Mouse (Mus musculus) layer of hippocampus, postnatal 14 days (tissue): Measurements from ENCODE around the gene Ackr4. TPM values are rescaled to one million over a fixed set of nuclear protein-coding genes. Genes with fewer than 3 reads are reported as not detected.

Source experiments
- DNase-seq, 2 experiments: peaks; one replicate each; pipeline ENCODE4 v3.0.0; 2021 to 2022; ENCODE audit warnings: low spot score in 2 of 2, mixed read lengths in 1 of 2
- total RNA-seq, 2 experiments: library from RNA; stranded (reverse); gene quantifications; 2 replicates each; pipeline ENCODE4 v1.2.3; 2021

The Ackr4 gene
- total RNA-seq, 2 experiments from 2014 or later: 0.29 to 0.46 TPM

DNA sequence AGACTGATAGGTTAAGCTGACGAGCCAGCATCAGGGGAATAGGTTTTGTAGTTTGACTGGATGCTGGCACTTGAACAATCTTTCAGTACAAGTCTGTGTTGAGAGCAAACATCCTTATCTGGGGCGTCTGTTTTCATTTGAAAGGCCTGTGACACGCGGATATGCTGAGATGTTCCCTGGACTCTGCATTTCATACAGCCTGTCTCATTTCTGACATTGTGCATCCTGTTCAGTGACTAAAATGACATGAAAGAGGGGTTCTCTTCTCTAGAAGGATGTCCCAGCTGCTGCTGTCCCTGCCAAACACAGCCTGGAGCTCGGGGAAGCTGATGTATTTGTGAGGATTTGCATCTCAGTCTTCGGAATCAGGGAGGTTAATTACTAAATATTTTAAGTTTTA, 19.3 kb downstream of the Ackr4 start:
- DNase-seq: no peak

DNA sequence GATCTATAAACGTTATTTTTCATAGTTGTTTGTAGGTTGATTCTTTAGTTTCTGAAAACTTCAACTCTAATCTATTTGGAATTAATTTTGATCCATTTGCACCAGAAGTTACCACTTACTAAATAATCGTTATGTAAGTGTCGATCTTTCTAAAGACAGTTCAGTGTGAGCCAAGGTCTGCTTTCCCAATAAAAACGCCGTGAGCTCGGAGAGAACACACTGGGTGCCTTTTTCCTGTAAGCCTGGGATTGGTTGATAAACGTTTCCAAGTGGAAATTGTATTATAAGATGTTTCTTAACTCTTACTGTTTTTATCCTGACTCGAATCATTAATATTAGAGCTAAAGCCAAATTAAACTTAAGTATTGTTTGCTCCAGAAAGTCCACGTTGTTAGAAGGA, 19.8 kb downstream of the Ackr4 start:
- DNase-seq: no peak

DNA sequence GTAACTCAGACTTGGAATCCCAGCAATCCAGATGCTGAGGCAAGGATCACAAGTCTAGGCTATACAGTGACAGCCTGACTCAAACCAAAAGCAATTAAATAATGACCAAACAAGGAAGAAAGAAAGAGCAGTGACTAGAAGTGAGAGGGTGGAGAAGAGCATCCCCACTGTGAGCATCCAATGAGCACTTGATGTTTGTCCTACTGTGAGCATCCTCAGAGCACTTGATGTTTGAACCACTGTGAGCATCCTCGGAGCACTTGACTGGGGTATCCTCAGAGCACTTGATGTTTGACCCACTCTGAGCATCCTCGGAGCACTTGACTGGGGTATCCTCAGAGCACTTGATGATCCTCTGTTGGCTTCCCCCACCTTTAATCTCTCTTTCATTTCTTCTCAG, 21.7 kb downstream of the Ackr4 start:
- DNase-seq: no peak

DNA sequence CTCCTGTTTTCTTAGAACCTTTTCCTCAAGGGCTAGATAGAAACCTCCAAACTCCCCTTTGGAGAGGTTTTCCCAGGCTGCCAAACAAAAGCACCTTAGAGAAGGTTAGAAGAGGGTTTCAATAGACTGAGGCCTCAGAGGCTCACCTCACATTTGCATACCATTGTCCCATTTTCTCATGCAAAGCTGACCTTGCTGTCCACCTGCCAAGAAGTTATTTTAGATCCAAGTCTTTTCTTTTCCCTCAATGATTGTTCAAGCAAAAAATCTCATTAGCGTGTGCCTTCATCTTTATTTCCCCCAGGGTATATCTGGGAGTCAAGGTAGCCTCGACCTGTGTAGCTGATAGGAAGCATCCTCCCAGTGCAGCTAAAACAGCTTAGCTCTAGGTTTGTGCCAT, 23.8 kb downstream of the Ackr4 start:
- no peak for DNase-seq

DNA sequence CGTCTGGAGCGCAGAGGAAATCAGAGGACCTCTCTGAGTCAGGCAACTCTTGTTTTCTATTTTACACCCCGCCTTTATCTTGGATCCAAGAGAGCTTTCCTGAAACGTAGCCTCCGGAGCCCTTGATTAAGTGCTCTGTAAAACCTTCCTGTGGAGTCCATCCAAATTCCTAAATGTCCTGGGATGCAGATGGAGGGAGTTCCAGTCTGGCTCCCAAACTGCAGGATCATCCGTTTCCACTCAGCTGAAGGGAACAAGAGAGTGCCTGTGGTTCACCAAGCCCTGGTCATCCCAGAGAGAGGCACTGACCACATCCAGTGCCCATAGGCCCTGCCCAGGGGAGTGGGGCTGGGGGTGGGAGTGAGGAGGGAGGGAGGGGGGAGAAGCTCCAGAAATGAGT, 24.4 kb downstream of the Ackr4 start:
- DNase-seq: no peak

DNA sequence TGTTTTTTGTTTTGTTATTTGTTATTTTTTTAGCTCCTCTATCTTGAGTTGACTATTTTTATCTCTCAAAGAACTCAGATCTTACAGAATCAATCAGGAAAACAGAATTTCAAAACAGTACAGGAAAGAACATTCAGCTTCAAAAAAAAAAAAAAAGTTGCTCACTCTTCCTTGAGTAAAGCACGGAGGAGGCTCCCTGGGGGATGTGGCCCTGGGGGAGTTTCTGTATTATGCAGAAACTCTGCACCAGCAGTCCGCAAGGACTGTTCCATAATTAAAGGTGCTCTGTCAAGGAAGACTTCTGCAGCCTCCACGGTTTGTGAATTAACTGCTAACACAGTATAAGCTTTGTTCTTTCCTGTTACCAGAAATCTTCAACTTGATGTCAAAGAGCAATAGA, 25.3 kb downstream of the Ackr4 start:
- no peak for DNase-seq

DNA sequence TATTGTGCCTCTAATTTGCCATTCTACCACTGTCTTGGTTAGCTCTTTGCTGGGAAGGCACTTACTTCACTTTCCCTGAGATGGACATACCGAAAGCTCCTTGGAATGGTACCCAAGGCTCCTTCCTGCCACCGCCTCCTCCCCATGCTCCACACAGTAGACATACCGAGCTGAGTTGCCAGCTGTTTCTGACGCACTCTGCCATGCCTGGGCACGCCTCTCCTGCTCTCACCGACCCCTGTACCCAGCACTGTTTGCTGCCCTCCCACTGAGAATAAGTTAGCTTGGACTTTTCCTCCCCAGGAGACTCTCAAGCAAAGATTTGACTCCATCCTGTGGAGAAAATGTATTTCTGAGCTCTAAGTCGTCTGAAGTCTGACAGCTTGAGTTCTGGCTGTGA, 25.9 kb downstream of the Ackr4 start:
- DNase-seq: no peak

DNA sequence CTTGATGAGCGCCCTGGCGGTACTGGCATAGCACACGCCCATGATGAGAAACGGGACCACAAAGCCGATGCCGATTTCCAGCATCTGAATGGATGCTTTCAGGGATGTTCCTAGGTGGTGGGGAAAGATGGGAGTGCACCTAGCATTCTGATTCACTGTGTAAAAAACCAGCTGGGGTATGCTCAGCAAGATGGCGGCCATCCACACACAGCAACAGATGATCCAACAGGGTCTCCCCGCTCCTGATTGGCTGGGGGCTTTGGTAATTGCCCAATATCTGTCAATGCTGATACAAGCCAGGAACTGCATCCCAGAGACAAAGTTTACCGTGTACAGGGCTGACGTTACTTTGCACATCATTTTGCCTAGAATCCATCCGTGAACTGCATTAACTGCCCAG, 27.7 kb downstream of the Ackr4 start:
- DNase-seq: no peak

DNA sequence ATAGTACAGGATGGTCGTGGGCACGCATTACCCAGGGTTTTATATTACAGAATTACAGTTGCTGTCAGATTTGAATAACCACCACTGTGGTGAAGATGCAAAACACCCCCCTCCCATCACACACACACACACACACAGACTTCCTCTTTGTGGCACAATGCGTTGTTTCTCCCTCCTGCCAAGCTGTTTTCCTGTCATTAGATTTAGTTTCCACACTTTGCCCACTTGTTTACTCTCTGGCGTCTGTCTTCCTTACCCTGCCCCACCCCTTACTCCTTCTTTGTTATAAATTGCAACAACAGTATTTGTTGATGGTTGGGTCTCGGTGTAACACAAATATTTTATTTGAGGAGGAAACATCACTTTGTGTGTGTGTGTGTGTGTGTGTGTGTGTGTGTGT, 28.5 kb downstream of the Ackr4 start:
- DNase-seq: no peak

DNA sequence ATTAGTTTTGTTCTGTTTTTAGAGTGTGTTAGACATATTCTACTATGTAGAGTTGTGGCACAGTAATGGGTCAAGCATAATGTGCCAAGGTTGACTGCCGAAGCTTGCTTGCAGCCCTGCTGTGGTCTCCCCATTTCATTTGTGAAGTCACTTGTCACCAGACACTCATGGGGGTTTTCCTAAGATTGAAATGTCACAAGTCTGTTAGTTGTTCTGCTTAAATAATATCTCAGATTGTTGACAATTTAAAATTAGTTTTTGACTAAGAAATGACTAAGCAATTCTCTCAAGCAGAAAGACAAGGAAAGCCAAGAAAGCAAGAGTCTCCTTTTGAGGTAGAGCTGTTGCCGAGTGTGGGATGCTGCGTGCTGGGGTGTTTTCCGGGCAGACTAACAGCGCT, 33.8 kb downstream of the Ackr4 start:
- DNase-seq: no peak

DNA sequence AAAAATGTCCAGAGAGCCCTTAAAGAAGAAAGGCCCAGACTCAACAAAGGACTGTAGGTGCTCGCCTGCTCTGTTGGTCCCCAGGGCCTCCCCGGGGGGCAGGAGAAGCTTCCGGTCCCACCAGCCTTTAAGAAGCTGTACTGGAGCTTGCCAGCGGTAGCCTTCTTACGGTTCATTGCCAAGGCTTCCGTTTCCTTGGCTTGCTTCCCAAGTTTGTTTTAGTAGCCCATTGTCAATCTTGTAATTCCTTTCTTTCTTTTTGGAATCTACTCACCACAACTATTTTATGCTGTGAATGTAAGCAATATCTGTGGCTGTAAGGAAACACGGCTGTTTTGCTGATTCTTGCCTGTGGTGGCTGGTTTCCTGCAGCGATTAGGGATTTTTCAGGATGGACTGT, 38.2 kb downstream of the Ackr4 start:
- peak in 1 of 2 experiments; percentile 26 for DNase-seq

DNA sequence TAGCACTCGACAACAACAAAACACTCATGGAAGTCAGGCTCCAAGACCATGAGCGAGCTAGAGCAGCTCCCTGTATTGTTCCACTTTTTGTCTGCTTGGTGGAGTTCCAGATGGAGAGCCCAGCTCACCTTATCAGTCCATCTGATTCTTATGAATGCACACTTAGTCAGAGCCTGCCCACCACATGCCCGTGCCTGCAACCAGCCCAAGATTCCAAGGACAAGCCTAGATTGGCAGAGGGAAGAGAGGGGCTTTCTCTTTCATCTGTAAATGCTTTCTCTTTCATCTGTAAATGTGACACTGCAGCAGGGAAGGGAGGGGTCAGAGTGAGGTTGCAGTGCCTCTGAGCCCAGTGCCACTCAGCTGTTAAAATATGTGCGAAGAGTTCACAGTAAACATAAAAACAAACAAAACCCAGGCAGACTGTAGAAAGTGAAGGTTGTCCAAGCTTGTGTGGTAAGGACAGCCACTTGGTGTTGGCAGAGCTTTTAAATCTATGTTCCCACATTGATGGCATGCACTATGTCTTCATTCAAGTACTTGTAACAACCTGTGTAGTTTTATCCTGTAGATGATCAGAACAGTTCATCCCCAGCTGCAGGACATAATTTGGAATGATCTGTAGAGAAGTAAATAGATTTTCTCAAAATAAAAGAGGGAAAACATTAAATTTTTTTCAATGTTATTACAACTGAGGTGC, 40.9 kb downstream of the Ackr4 start:
- DNase-seq: no peak

DNA sequence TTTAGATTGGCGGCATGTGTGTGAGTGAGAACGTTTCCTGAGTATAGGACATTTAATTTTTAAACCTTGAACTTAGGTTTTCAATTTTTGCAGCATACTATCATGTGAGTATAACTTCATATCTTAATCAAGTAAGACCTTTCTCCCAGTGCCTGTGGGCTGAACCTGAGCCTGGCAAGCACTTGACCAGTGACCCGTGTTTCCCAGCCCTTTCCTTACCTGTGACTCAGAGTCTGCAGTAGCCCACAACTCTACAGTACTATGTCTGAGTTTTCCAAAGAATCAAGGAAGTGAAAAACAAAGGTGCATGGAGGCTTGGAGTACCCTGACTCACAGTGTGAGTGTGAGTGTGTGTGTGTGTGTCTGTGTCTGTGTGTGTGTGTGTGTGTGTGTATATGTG, 46.7 kb downstream of the Ackr4 start:
- DNase-seq: no peak

DNA sequence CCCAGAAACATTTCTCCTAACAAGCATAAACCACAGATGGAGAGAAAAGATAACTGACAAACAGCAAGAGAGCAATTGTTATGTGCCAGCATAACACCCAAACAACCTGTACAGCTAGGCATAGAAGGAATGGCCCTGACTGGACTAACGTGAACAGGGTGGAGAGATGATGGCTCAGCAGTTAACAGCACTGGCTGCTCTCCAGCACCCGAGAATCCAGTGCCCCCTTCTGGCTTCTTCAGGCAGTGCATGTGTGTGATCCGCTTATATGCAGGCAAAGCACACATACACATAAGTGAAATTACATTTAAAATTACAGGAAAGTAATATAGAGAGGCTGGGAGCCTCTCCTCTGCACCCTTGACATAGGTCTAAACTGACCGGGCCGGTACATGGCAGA, 47.4 kb downstream of the Ackr4 start:
- peak; percentile 41 to 50 for DNase-seq

DNA sequence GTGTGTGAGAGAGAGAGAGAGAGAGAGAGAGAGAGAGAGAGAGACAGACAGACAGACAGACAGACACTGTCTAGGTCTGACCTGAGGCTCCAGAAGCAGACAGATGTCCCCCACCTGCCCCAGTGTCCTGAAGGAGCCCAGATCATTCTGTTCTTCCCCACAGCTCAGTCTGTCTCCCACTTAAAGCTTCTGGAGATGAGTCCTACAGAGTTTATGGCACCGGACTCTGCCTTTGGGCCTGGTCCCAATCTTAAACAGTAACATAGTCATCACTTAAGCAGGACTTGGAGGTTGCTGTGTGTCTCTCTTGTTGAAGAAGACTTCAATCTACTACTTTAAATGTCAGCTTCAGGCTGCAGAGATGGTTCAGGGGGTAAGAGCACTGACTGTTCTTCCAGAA, 48.0 kb downstream of the Ackr4 start:
- DNase-seq: no peak

DNA sequence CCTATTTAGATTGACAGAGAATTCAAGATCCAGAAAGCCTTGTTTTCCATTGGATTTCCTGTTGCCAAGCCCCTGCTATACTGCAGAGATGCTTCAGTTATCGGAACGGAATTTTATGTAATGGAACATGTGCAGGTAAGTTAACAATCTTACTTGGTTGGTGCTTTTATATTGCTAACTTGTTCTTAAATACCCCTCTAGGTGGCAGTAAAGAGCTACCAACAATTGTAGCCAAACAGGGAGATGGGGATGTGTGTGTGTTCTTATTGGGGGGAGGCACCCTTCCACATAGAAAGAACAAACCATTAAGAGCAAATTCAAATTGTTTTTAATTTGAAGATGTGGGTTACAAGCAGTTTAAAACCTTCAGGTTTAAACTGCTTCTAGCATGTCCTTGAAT, 50.9 kb downstream of the Ackr4 start:
- DNase-seq: peak in 1 of 2 experiments; percentile 18

DNA sequence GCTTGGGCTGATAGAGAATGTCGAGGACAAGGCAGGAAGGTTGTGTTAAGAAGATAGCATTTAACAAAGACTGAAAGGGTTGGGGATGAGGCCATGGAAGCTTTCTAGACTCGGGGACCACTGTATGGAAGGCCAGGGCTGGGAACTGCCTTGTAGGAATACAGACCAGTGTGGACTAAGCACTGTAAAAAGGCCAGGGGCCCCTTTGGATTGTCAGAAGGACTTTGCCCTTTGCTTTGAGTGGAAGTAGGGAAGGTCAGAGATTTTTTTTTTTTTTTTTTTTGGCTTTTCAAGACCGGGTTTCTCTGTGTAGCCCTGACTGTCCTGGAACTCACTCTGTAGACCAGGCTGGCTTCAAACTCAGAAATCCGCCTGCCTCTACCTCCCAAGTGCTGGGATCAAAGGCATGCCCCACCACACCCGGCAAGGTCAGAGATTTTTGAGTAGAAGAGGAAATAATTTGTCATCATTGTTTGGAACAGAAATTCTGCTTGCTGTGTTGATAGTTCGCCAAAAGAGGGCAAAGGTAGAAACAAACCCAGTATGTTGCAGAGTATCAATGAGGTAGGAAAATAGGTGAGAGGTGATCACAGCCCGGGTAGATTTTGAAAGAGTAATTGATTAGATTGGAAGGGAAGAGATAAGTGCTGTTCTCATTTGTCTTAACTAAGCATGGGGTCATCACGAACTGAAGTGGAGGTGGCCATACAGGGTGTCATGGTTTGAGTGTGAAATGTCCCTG, 55.7 kb downstream of the Ackr4 start:
- no peak for DNase-seq

DNA sequence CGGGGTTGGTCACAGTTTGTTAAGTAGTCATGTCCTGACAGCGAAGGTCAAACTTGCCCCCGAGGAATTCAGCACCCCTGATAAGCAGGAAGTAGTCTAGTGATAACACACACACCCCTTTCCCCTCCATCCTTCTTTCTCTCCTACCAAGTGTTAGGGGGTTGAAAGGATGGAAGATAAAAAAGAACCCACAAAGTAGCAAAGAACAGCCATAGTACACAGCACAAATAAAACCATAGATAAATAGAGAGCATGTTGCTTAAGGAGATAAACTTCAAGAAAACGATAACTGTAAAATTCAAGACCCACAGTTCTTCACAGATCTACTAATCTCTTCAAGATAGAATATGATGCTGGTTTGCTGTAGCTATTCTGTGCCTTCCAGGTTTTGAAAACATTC, 56.5 kb downstream of the Ackr4 start:
- no peak for DNase-seq

DNA sequence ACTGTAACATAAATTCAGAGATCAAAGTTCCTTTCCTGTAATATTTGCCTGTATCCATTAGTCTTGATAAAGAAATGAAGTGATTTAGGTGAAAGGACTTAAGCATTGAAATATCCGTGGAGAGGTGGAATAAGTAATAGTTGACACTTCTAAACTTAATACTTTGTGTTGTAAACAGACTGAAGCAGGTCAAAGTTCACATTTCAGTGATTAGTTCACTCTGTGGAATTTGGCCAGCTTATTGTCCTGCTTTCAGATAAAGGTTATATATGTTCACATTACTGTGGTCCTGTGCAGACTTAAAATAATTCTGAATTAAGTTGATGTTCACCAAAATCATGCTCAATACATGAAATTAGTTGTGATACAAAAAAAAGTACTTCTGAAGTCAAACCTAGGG, 62.2 kb downstream of the Ackr4 start:
- no peak for DNase-seq

DNA sequence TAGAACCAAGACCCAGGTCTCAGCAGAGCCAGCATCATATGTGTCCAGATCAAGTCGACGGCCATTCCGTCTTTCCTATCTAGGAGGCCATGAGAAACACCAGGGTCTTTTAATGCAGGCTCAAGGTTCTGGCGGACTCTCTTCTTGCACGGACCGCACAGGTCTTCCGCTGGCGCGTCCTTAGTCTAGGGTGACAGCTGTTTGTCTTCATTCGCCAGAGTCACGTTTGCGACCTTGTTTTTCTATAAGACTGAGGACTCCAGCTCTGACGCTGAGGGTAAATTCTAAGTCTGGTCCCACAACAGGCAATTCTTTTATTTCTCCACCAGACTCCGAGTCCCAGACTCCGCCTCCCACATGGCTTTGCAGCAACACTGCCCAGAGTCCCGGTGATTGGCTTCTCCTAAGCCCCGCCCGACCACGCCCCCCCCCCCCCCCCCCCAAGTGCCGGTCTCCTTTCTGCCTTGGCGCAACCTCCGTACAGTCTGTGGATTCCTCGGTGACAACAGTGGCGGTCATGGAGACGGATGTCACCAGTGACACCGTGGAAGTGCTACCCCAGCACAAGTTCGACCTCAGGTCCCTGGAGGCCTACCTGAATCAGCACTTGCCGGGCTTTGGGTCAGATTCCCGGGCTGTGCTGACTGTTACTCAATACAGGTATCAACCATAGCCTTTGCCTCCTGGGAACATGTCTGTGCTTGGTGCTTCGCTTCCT, 63.3 kb downstream of the Ackr4 start, which contains the start of gene Acad11:
Gene Acad11 (plus strand): TSS at position 134 of the 718 bp plus-strand sequence.
- DNase-seq: peak; percentile 91 to 96

DNA sequence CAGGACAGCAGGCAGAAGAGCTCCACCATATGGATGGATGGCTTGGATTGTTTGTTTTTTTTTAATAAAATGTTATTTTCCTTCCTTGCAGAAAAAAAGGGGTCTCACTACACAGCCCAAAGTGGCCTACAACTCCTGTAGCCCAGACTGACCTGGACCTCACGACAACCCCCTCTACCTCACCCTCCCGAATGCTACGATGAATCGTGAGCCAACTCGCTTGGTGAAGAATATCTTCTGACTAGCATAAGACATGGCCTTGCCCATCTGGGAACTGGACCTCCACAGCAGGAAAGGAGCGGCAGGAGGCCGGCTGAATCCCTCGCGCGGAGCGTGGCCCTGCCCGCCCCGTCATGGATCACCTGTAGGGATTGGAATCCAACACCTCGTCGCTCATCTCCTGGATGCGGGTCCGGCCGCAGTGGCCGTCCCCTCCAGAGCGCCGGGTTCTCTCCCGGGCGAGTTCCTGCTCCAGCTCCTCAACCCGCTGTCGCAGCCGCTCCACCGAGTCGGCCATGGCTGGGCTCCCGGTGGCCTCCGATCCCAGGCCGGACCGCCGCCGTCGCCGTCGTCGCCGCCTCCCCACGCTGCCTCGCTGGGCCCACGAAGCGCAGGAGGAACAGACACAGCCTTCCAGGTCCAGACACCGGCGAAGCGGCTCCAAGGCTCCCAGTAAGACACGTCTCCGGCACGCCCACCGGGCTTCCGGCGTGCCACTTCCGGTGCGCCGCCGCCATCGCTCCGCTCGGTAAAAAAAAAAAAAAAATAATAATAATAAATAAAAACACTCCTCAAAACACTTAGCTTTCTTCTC, 64.1 kb downstream of the Ackr4 start, which contains the start of gene Uba5:
Gene Uba5 (minus strand): TSS at position 705 of the 814 bp plus-strand sequence.
- DNase-seq: no peak
